Mouse (Mus musculus) hindbrain, embryonic 14.5 days (tissue): ENCODE data around the gene Slc25a54. TPM values are rescaled to one million over a fixed set of nuclear protein-coding genes. Genes with fewer than 3 reads are reported as not detected.

ENCODE experiments used
- ATAC-seq: fragments of 200-750 bp; cut with Nextera tagmentation; 2 replicates; pipeline ENCODE4 v1.8.0; 2017; ENCODE audit warnings: moderate number of reproducible peaks, mild to moderate bottlenecking, moderate TSS enrichment, moderate library complexity; ENCODE audit not compliant: low FRiP score
- DNase-seq: peaks from one replicate; pipeline ENCODE4 v3.0.0-alpha.2; 2015; ENCODE audit warnings: low spot score
- H3K27ac ChIP-seq: fragments of 300-500 bp; sonication (generic); 2 replicates; pipeline ENCODE4 v1.5.1; 2014; ENCODE audit warnings: mild to moderate bottlenecking, moderate library complexity
- H3K27me3 ChIP-seq: fragments of 300-500 bp; sonication (generic); 2 replicates; pipeline ENCODE4 v1.6.1; 2014; ENCODE audit warnings: mild to moderate bottlenecking, low read length, mixed read lengths; ENCODE audit not compliant: control insufficient read depth, insufficient read depth
- H3K36me3 ChIP-seq: fragments of 300-500 bp; sonication (generic); replicated peaks from 2 replicates; pipeline ENCODE4 v1.6.1; 2014; ENCODE audit not compliant: control insufficient read depth, insufficient read depth
- H3K4me1 ChIP-seq: fragments of 300-500 bp; sonication (generic); replicated peaks from 2 replicates; pipeline ENCODE4 v1.6.1; 2014; ENCODE audit warnings: antibody characterized with exemption, low read length, mixed read lengths; ENCODE audit not compliant: control insufficient read depth, insufficient read depth
- H3K4me2 ChIP-seq: fragments of 300-500 bp; sonication (generic); replicated peaks from 2 replicates; pipeline ENCODE4 v1.6.1; 2014; ENCODE audit warnings: mild to moderate bottlenecking, moderate library complexity
- H3K4me3 ChIP-seq: fragments of 300-500 bp; sonication (generic); replicated peaks from 2 replicates; pipeline ENCODE4 v1.5.1; 2014; ENCODE audit warnings: mild to moderate bottlenecking, low read length
- H3K9ac ChIP-seq: fragments of 300-500 bp; sonication (generic); 2 replicates; pipeline ENCODE4 v1.6.1; 2014
- H3K9me3 ChIP-seq: fragments of 300-500 bp; sonication (generic); 2 replicates; pipeline ENCODE4 v1.6.1; 2016; ENCODE audit warnings: low read length; ENCODE audit not compliant: control insufficient read depth
- WGBS: fragments of 180-500 bp; shearing (Covaris S2); extraction: QIAGEN DNeasy Blood & Tissue Kit; methylation state at CpG from one replicate; pipeline ENCODE4 v1.1.7; 2014; 5-methylcytosine and 5-hydroxymethylcytosine counted together
- polyA plus RNA-seq: library from polyadenylated mRNA; unstranded; fragments of >200 nt; fragmentation: Nextera tagmentation; extraction: Ambion mirVana; gene quantifications from 2 replicates; pipeline ENCODE4 v1.2.1, GENCODE M21; 2014

The Slc25a54 gene
- not detected in 2 replicates for polyA plus RNA-seq

- DNase-seq (no peak), ATAC-seq (no peak)
- Histone ChIP-seq H3K27me3 (no peaks in the 10 kb centered on the region), H3K9me3 (no peaks in the 10 kb centered on the region), H3K4me3 (no peak within 1 kb of the TSS), H3K27ac (no peak within 1 kb of the TSS), H3K4me2 (no peak within 1 kb of the TSS), H3K36me3 (no peaks in the 10 kb centered on the region), H3K4me1 (no peaks in the 10 kb centered on the region), H3K9ac (no peak within 1 kb of the TSS)
- 96% methylated on average over 17 of the region's 17 CpGs for WGBS
Observed at GRCm38 (mm10) chr3:109080169-109080568, at the start of gene Slc25a54. Gene Slc25a54, plus strand, starts transcription at chr3:109080469.

- no peak for ATAC-seq
- Histone ChIP-seq H3K36me3 (no peaks in the 10 kb centered on the region), H3K9ac (no peak overlapping the region), H3K4me2 (no peak overlapping the region), H3K27me3 (no peaks in the 10 kb centered on the region), H3K9me3 (no peaks in the 10 kb centered on the region), H3K27ac (no peak overlapping the region), H3K4me3 (no peak overlapping the region), H3K4me1 (0 out of 2 replicates have a peak, but pooled peaks cover 3% of the 10 kb centered on the region)
- no peak for DNase-seq
- 54% methylated on average over 6 of the region's 6 CpGs for WGBS
Observed at GRCm38 (mm10) chr3:109030817-109031216, 49.5 kb upstream of the Slc25a54 start.

- no peaks in the 10 kb centered on the region for H3K27me3 ChIP-seq
- no peaks in the 10 kb centered on the region for H3K9me3 ChIP-seq
- 92% methylated on average over 3 of the region's 3 CpGs for WGBS
- no peak for ATAC-seq
- no peak overlapping the region for H3K4me3 ChIP-seq
- DNase-seq = no peak
- no peak overlapping the region for H3K4me2 ChIP-seq
- no peaks in the 10 kb centered on the region for H3K4me1 ChIP-seq
- H3K9ac ChIP-seq = no peak overlapping the region
- H3K36me3 ChIP-seq = no peaks in the 10 kb centered on the region
- no peak overlapping the region for H3K27ac ChIP-seq
Observed at GRCm38 (mm10) chr3:109031626-109032025, 48.6 kb upstream of the Slc25a54 start.

- Histone ChIP-seq H3K36me3 (no peaks in the 10 kb centered on the region), H3K9ac (no peak overlapping the region), H3K9me3 (no peaks in the 10 kb centered on the region), H3K27me3 (no peaks in the 10 kb centered on the region), H3K4me2 (no peak overlapping the region), H3K4me1 (no peaks in the 10 kb centered on the region), H3K4me3 (no peak overlapping the region), H3K27ac (no peak overlapping the region)
- WGBS = 71% methylated on average over 2 of the region's 2 CpGs
- DNase-seq (no peak), ATAC-seq (no peak)
Observed at GRCm38 (mm10) chr3:109032306-109032705, 48.0 kb upstream of the Slc25a54 start.

GRCm38 (mm10) chr3:109034411-109034810, 45.9 kb upstream of the Slc25a54 start:
- no peak overlapping the region for H3K9ac ChIP-seq
- no peaks in the 10 kb centered on the region for H3K4me1 ChIP-seq
- 76% methylated on average over 1 of the region's 1 CpGs for WGBS
- DNase-seq (no peak), ATAC-seq (no peak)
- H3K27me3 ChIP-seq = no peaks in the 10 kb centered on the region
- H3K9me3 ChIP-seq = no peaks in the 10 kb centered on the region
- H3K36me3 ChIP-seq = no peaks in the 10 kb centered on the region
- no peak overlapping the region for H3K4me2 ChIP-seq
- no peak overlapping the region for H3K27ac ChIP-seq
- H3K4me3 ChIP-seq = no peak overlapping the region

- no peak overlapping the region for H3K4me3 ChIP-seq
- H3K4me1 ChIP-seq = no peaks in the 10 kb centered on the region
- no peak overlapping the region for H3K27ac ChIP-seq
- ATAC-seq = no peak
- H3K9ac ChIP-seq = no peak overlapping the region
- WGBS = 95% methylated on average over 4 of the region's 4 CpGs
- H3K36me3 ChIP-seq = no peaks in the 10 kb centered on the region
- no peaks in the 10 kb centered on the region for H3K27me3 ChIP-seq
- no peak for DNase-seq
- no peaks in the 10 kb centered on the region for H3K9me3 ChIP-seq
- no peak overlapping the region for H3K4me2 ChIP-seq
Observed at GRCm38 (mm10) chr3:109040908-109041307, 39.4 kb upstream of the Slc25a54 start.

- no peaks in the 10 kb centered on the region for H3K27me3 ChIP-seq
- no peaks in the 10 kb centered on the region for H3K9me3 ChIP-seq
- whole genome bisulfite sequencing = 40% methylated on average over 7 of the region's 7 CpGs
- H3K27ac ChIP-seq = no peak overlapping the region
- no peaks in the 10 kb centered on the region for H3K4me1 ChIP-seq
- no peaks in the 10 kb centered on the region for H3K36me3 ChIP-seq
- ATAC-seq = no peak
- no peak overlapping the region for H3K4me3 ChIP-seq
- no peak for DNase-seq
- H3K4me2 ChIP-seq = no peak overlapping the region
- no peak overlapping the region for H3K9ac ChIP-seq
Observed at GRCm38 (mm10) chr3:109043395-109043794, 36.9 kb upstream of the Slc25a54 start.

GRCm38 (mm10) chr3:109046428-109046827, 33.8 kb upstream of the Slc25a54 start:
- H3K27me3 ChIP-seq = no peaks in the 10 kb centered on the region
- no peak for ATAC-seq
- H3K36me3 ChIP-seq = no peaks in the 10 kb centered on the region
- no peaks in the 10 kb centered on the region for H3K9me3 ChIP-seq
- no peak overlapping the region for H3K9ac ChIP-seq
- no peak for DNase-seq
- no peak overlapping the region for H3K27ac ChIP-seq
- 98% methylated on average over 3 of the region's 3 CpGs for WGBS
- no peak overlapping the region for H3K4me3 ChIP-seq
- no peak overlapping the region for H3K4me2 ChIP-seq
- no peaks in the 10 kb centered on the region for H3K4me1 ChIP-seq

GRCm38 (mm10) chr3:109047707-109048283, 32.5 kb upstream of the Slc25a54 start:
- no peak for DNase-seq
- Histone ChIP-seq H3K36me3 (no peaks in the 10 kb centered on the region), H3K9ac (no peak overlapping the region), H3K9me3 (no peaks in the 10 kb centered on the region), H3K27ac (no peak overlapping the region), H3K4me1 (no peaks in the 10 kb centered on the region), H3K4me3 (no peak overlapping the region), H3K27me3 (no peaks in the 10 kb centered on the region), H3K4me2 (no peak overlapping the region)
- no peak for ATAC-seq
- WGBS = 50% methylated on average over 6 of the region's 6 CpGs
